Mouse (Mus musculus) c-Kit-negative CD71-positive TER-119-positive erythroid progenitor cells, embryonic 14.5 days (primary cell): Measurements from ENCODE around the gene Ccdc47.

Experiments
- DNase-seq: peaks from one replicate; pipeline ENCODE4 v3.0.0-alpha.2; 2013; ENCODE audit warnings: low read depth, low spot score

Ccdc47 gene

DNA sequence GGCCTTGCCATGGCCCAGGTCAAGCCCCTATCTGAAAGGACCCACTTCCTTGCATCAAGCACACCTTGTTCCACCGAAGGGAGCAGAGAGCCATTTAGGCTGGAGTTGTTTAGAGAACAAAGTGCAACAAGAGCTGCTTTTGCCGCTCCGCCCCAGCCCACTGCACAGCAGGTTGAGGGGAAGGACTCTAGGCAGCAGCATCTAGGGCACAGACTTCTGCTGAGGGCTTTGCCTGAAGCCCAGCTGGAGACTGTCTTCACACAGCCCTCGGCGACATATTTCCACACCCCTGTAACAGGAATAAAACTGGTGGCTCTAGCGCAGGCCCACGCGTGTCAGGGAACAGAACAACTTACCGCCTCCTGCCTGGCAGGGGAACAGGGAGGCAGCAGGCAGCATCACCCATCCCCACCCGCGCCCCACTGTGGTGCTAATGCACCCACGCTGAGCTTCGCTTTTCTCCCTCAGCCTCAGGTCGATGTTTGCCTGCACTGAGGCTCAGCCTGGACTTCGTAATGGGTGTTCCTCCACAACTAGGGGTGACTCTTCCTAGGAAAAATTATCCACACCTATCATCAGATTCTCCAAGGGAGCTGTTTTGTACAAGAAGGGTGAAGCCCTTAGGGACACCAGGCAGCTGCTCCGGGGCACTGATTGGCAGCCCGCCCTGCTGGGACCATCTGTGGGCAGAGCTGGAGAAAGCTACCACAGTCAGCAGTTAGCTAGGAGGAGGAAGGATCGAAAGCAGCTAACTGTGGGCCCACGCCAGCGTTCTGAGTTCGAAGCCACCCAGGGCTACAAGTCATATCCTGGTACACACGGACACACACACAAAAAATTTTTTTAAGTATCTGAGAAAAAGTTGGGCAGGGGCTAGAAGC lies 55.1 kb downstream of the Ccdc47 start, which contains the start of the genes Gm10840 and Limd2:
TSS of gene Gm10840 (plus strand) at position 10 of the 881 bp plus-strand sequence.
TSS of gene Limd2 (minus strand) at position 20 of the 881 bp plus-strand sequence.
- DNase-seq, result no peak

GRCm38 (mm10) chr11:106159921-106160840 lies 56.0 kb downstream of the Ccdc47 start:
- no peak for DNase-seq

DNA sequence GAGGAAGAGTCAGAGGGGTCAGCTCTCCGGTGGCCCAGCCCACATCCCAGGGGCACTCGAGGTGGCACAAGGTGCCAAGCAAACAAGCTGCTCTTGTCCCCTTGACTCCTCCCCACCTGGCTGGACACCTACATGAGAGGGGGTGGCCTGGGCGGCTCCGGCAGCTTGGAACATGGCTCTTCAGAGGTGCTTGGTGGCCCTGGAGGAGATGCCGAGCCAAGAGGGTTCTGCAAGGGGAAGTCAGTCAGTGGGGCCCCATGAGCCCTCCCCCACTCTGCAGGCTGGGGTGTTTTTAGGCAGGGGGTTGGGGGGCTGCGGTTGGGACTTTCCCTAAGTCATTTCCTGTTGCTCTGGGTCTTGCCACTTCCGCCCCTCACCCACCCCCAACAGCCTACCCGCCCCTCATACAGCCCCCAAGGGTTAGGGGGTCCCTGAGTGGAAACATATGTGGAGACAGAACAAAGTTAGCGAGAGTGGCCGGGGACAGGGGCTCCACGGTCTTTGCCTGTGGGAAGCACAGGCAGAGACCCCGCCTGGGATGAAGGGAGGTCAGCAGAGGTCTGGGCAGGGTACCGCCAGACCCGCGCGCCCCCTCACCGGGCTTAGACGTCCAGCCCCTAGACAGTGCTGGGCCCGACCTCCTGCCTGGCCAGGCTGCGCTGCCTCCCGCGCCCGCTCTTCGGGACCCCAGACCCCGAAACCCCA lies 56.8 kb downstream of the Ccdc47 start:
- no peak for DNase-seq

GRCm38 (mm10) chr11:106158930-106159215 lies 57.3 kb downstream of the Ccdc47 start:
- DNase-seq, result no peak

GRCm38 (mm10) chr11:106158081-106158929 lies 57.8 kb downstream of the Ccdc47 start:
- no peak for DNase-seq

DNA sequence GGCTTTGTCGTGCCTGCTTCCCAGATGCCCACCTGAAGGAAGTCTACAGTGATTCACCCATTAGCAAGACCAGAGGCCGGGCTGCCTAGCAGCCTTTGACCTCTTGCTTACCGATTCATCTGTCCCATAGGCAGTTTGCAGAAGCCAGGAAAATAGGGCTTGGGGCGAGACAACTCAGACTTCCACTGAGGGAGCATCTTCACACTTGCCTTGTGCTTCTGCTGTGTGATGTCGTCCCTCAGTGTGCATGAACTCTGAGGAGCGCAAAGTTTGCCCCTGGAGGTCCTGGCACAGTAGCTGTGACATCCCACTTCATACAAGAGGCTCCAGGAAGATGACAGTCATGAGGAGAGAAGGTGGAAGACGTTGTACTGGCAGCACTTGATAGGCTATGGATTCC lies 59.0 kb downstream of the Ccdc47 start:
- DNase-seq, result no peak

GRCm38 (mm10) chr11:106156257-106156656 lies 59.9 kb downstream of the Ccdc47 start:
- DNase-seq, result no peak

DNA sequence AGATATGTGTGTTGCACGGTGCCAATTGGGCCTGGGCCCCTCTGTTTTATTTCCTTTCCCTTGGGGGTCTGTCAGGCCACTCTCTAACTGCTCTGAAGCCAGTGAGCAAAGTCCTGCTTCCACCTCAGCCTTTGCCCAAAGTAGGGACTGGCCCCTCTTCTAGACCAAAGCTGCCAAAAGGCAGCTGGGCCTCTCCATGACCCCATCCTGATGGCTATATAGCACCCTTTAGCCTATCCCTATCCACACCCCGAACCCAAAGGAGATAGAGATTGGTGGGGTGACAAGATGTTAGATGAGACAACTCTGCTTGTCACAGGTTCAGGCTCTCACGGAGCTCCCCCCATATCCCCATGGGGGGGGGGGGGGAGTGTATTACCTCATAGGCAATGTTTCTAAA lies 60.4 kb downstream of the Ccdc47 start:
- no peak for DNase-seq

- no peak for DNase-seq
Measured at GRCm38 (mm10) chr11:106154770-106155169, 61.4 kb downstream of the Ccdc47 start.

DNA sequence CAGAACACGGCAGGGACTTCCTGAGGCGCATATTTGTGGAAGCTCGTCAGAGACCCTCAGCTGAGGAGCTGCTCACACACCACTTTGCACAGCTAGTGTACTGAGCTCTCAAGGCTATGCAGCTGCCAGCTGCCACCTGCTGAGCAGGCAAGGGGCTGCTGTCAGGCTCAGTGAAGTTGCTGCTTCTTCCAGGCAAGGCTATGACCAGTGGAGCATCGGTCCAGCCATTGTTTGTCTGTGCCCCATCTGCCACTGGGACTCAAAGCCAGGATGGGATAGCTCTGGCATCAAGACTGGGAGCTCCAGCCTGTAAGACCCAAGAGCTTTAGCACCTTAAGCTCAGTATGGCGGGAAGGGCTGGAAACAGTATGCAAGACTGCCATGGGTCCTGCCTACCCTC lies 62.1 kb downstream of the Ccdc47 start:
- DNase-seq, result no peak

DNA sequence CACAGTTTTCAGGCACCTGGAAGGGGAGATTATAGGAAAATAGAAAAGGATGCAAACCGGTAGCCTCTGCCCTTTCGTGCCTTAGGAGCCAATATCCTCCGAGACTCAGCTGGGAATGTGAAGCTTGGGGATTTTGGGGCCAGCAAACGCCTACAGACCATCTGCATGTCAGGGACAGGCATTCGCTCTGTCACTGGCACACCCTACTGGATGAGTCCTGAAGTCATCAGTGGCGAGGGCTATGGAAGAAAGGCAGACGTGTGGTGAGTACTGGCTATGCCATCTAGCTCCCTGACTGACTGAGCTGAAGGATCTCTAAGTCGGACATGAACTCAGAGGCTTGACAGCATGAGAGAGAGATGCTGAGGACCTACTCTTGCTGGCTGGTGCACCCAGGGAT lies 64.0 kb downstream of the Ccdc47 start:
- no peak for DNase-seq

DNA sequence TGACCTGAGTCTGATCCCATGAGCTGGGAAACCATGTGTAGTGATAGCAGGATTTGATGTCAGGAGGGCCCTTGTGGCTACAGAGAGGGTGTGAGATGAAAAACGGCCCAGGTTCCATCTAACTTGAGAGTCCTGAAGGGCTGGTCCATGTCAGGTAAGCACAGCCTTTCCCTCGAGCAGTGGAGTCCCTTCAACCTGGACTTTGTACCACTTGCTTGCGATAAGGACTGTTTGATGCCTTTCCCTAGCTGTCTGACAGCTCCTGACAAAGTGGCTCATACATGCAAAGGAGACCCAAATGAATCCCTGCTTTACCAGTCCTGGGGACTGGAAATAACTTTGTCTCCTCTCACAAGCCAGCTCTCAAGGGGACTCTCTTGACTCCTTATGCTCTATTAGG lies 64.9 kb downstream of the Ccdc47 start:
- DNase-seq, result no peak
